ENCODE assay signal across 12 mouse cellular contexts in the genomic region with DNA sequence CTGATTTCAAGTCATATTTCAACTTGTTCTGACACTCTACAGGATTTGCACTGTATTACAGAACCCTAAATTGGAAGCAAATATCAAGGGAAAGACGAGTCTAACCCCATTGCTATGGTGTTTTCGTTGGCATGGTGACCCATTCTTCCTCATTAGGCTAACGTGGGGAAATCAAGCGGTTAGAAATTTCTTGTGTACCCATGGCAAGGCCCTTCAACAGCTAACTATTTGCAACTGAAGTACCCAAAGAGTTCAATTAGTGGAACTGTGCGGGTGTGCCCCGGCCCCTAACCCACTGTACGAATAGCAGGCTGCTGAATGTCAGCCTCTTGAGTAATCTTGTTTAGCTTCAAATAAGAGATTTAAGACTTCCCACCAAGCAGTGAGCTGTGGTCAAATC.
DNase-seq lines count a peak whose midpoint lies in the region; ATAC-seq lines count a peak whose summit lies in the region.
"Had no signal": no experiment of that assay in that cellular context is flagged by ENCODE, and none has a peak within 500 bp of the region (broad histone marks: within the 10 kb centered on the region; RNA-seq: fewer than 3 reads in every experiment).

No protein-coding gene starts in this region.

- no peak overlapping the region for H3K9ac ChIP-seq in kidney, embryonic 14.5 days (ENCODE audit: low read depth, low read length)
- H3K9ac ChIP-seq in forebrain, embryonic 12.5 days: no peak overlapping the region
- H3K9ac ChIP-seq in neural tube, embryonic 15.5 days (replicated peaks): no peak overlapping the region

- no peak overlapping the region for H3K27ac ChIP-seq in kidney, embryonic 14.5 days (ENCODE audit: low read depth, low read length)
- H3K27ac ChIP-seq in forebrain, embryonic 12.5 days: no peak overlapping the region
- H3K27ac ChIP-seq in neural tube, embryonic 15.5 days (replicated peaks): no peak overlapping the region
- H3K27ac ChIP-seq: heart, embryonic 10.5 days had no signal

- ATAC-seq in kidney, embryonic 14.5 days (ENCODE audit: low FRiP score, low TSS enrichment): peak; percentile 39; the same call in 1 of the 2 replicates
- ATAC-seq in forebrain, embryonic 12.5 days (ENCODE audit: low FRiP score): peak; percentile 95
- peak; percentile 66; the same call in 1 of the 2 replicates for ATAC-seq in neural tube, embryonic 15.5 days (ENCODE audit: low FRiP score)
- ATAC-seq: activated CD4-positive, CD25-positive, alpha-beta regulatory T cell, adult 4 months had no signal

- WGBS in kidney, embryonic 14.5 days: 42% methylated on average over 7 of the region's 7 CpGs
- WGBS in forebrain, embryonic 12.5 days: 8% methylated on average over 7 of the region's 7 CpGs
- 28% methylated on average over 7 of the region's 7 CpGs for WGBS in neural tube, embryonic 15.5 days

- no peaks in the 10 kb centered on the region for H3K36me3 ChIP-seq in kidney, embryonic 14.5 days (ENCODE audit: control insufficient read depth, insufficient read depth, low read length)
- H3K36me3 ChIP-seq in forebrain, embryonic 12.5 days (replicated peaks): no peaks in the 10 kb centered on the region
- no peaks in the 10 kb centered on the region for H3K36me3 ChIP-seq in neural tube, embryonic 15.5 days
- H3K36me3 ChIP-seq: heart, embryonic 10.5 days had no signal

- DNase-seq in kidney, adult 18-20 months: no peak
- DNase-seq in hindlimb bud, embryonic 11.5 days (ENCODE audit: extremely low spot score, low read depth, low spot score): peak; percentile 22
- DNase-seq in lung, postnatal 36 days: no peak
- no peak for DNase-seq in left cerebral cortex, adult 8-10 months (ENCODE audit: low spot score in 2 of 2)
- DNase-seq in adrenal gland, postnatal 25 days: no peak
- DNase-seq: liver; lung, postnatal 14 days had no signal

- no peaks in the 10 kb centered on the region for H3K9me3 ChIP-seq in kidney, embryonic 14.5 days (ENCODE audit: control insufficient read depth, low read length)
- no peaks in the 10 kb centered on the region for H3K9me3 ChIP-seq in forebrain, embryonic 12.5 days
- H3K9me3 ChIP-seq in neural tube, embryonic 15.5 days (replicated peaks): no peaks in the 10 kb centered on the region
- H3K9me3 ChIP-seq: heart, embryonic 10.5 days had no signal

- H3K4me1 ChIP-seq in kidney, embryonic 14.5 days (ENCODE audit: control insufficient read depth, insufficient read depth, low read length): 0 out of 2 replicates have a peak, but pooled peaks cover 7% of the 10 kb centered on the region
- peaks cover 21% of the 10 kb centered on the region for H3K4me1 ChIP-seq in forebrain, embryonic 12.5 days
- peaks cover 8% of the 10 kb centered on the region; the same call in 1 of the 2 replicates for H3K4me1 ChIP-seq in neural tube, embryonic 15.5 days
- H3K4me1 ChIP-seq: heart, embryonic 10.5 days had no signal

- H3K4me3 ChIP-seq in kidney, embryonic 14.5 days (ENCODE audit: low read length): no peak overlapping the region
- H3K4me3 ChIP-seq in forebrain, embryonic 12.5 days (replicated peaks): no peak overlapping the region
- no peak overlapping the region for H3K4me3 ChIP-seq in neural tube, embryonic 15.5 days (replicated peaks)
- H3K4me3 ChIP-seq: heart, embryonic 10.5 days had no signal

- H3K27me3 ChIP-seq in kidney, embryonic 14.5 days (ENCODE audit: control insufficient read depth, insufficient read depth, low read length): no peaks in the 10 kb centered on the region
- H3K27me3 ChIP-seq in forebrain, embryonic 12.5 days: peaks cover 34% of the 10 kb centered on the region
- H3K27me3 ChIP-seq in neural tube, embryonic 15.5 days (replicated peaks): no peaks in the 10 kb centered on the region

- no peak overlapping the region for H3K4me2 ChIP-seq in kidney, embryonic 14.5 days (replicated peaks; ENCODE audit: low read depth, low read length)
- peak overlapping the region; percentile 24; the same call in 1 of the 2 replicates for H3K4me2 ChIP-seq in forebrain, embryonic 12.5 days
- no peak overlapping the region for H3K4me2 ChIP-seq in neural tube, embryonic 15.5 days

Comparison
In these comparisons a context has a peak if more than half of its experiments do, and no peak if none do; other contexts are left out.
1. ATAC-seq: peak in every context shown above with its lines; median percentile 95 in forebrain, embryonic 12.5 days; 66 in neural tube, embryonic 15.5 days; 39 in kidney, embryonic 14.5 days.